21 mouse cellular contexts compared by ENCODE assay signal in the genomic region with DNA sequence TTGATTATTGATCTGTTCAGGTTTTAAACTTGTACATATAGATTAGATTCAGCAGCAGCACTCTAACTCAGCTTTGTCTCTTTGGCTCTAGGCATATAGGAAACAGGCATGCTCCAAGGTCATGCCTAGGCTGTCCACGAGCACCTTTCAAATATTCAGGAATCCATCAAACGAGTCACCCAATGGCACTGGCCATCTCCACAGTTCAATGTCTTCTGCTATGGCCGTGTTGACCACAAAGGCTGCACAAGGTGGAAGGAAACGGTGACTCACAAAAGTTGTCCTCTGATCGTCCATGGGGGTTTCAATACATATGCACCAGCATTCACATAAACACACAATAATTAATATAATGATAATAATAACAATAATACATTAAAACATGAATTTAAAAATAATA. TPM values are rescaled to one million over a fixed set of nuclear protein-coding genes. Genes with fewer than 3 reads are reported as not detected.
"Had no signal": no experiment of that assay in that cellular context is flagged by ENCODE, and none has a peak within 500 bp of the region (broad histone marks: within the 10 kb centered on the region; RNA-seq: fewer than 3 reads in every experiment).

No protein-coding gene starts in this region.

- H3K9ac ChIP-seq: limb, embryonic 13.5 days; liver, embryonic 12.5 days; liver, embryonic 15.5 days; lung, embryonic 15.5 days; midbrain, embryonic 13.5 days had no signal

- H3K27ac ChIP-seq: layer of hippocampus, adult 2 months; limb, embryonic 10.5 days; limb, embryonic 13.5 days; liver, embryonic 12.5 days; liver, embryonic 15.5 days; lung, embryonic 15.5 days; midbrain, embryonic 10.5 days; midbrain, embryonic 13.5 days had no signal

- ATAC-seq: liver, embryonic 12.5 days; midbrain, embryonic 13.5 days; midbrain, embryonic 16.5 days had no signal

- H3K27me3 ChIP-seq: limb, embryonic 13.5 days; liver, embryonic 12.5 days; liver, embryonic 15.5 days; lung, embryonic 15.5 days; megakaryocyte, embryonic 14.5 days; midbrain, embryonic 13.5 days had no signal

- H3K9me3 ChIP-seq: limb, embryonic 10.5 days; limb, embryonic 13.5 days; liver, embryonic 12.5 days; liver, embryonic 15.5 days; lung, embryonic 15.5 days; megakaryocyte, embryonic 14.5 days; midbrain, embryonic 10.5 days; midbrain, embryonic 13.5 days had no signal

- DNase-seq: kidney, adult 9 months; kidney, postnatal 14 days; layer of hippocampus, adult 9-11 months; liver; lung, adult 18-20 months; lung, postnatal 10 days; lung, postnatal 36 days; thymus, adult 18-20 months; thymus, postnatal 36 days had no signal

- H3K4me1 ChIP-seq: limb, embryonic 13.5 days; liver, embryonic 12.5 days; lung, embryonic 15.5 days; midbrain, embryonic 13.5 days had no signal

- H3K36me3 ChIP-seq: limb, embryonic 10.5 days; limb, embryonic 13.5 days; liver, embryonic 12.5 days; liver, embryonic 15.5 days; lung, embryonic 15.5 days; midbrain, embryonic 10.5 days; midbrain, embryonic 13.5 days had no signal

- H3K4me3 ChIP-seq: layer of hippocampus, adult 2 months; limb, embryonic 10.5 days; limb, embryonic 13.5 days; liver, embryonic 12.5 days; liver, embryonic 15.5 days; lung, embryonic 15.5 days; megakaryocyte, embryonic 14.5 days; midbrain, embryonic 10.5 days; midbrain, embryonic 13.5 days; myocyte had no signal

- H3K4me2 ChIP-seq: limb, embryonic 13.5 days; liver, embryonic 12.5 days; liver, embryonic 15.5 days; lung, embryonic 15.5 days; midbrain, embryonic 13.5 days had no signal

RNA-seq across cellular contexts. Expression of a gene that starts 21.4 kb away (rescaled TPM):
- total RNA-seq: monocyte, adult 5-6 weeks had no signal
- polyA plus RNA-seq: liver, embryonic 12.5 days; liver, embryonic 15.5 days; myocyte had no signal
